Mouse (Mus musculus): ENCODE data around the gene Gpr173. TPM values are rescaled to one million over a fixed set of nuclear protein-coding genes. Genes with fewer than 3 reads are reported as not detected.

The Gpr173 gene
- total and polyA plus RNA-seq, 3 experiments: not detected

DNA sequence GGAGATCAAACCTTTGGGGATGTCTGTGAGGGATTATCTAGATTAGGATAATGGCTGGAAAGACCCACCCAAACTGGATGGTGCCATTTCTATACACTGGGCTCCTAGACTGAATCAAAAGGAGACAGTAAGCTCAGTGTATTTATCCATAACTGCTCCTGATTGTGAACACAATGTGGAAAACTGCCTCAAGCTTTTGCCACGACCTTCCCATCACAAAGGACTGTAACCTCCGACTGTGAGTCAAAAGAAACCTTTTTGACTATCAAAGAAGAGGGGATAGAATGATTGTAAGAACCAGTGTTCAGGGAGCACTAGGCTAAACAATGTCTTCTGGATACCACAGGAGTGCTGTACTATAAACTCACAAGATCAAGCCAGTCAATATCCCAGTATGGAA lies 62.3 kb downstream of the Gpr173 start:
- in situ Hi-C loops (cut with MboI; ENCODE audit: low pct_ligation_motif_present, low pct_unique_long_range_greater_than_20kb, low sequenced_read_pairs) (no loop called here), dilution Hi-C loops (cut with MboI; ENCODE audit: extremely low pct_ligation_motif_present, extremely low pct_unique_long_range_greater_than_20kb, low sequenced_read_pairs) (no loop called here)
- H3K27me3 ChIP-seq (replicated peaks): no peaks in the 10 kb centered on the region
- no peaks in the 10 kb centered on the region for H3K79me2 ChIP-seq (replicated peaks; ENCODE audit: control insufficient read depth, extremely low read depth, insufficient read depth, poor library complexity, severe bottlenecking)
- peaks cover 2 to 15% of the 10 kb centered on the region in 2 experiments for H3K36me3 ChIP-seq (replicated peaks in 1 of 2; ENCODE audit: control insufficient read depth in 1 of 2, insufficient read depth in 1 of 2, low read length in 1 of 2)
- no peak for DNase-seq (ENCODE audit: extremely low read depth)
- TF ChIP-seq CHD2 (IDR thresholded peaks at IDR 0.05; ENCODE audit: low read length) (no peak), CHD1 (IDR thresholded peaks at IDR 0.05; ENCODE audit: low read depth, low read length) (no peak), NRF1 (IDR thresholded peaks at IDR 0.05; ENCODE audit: low read depth, low read length) (no peak), ZC3H11A (IDR thresholded peaks at IDR 0.05; ENCODE audit: low read depth, low read length) (no peak), KAT2A (IDR thresholded peaks at IDR 0.05; ENCODE audit: insufficient replicate concordance, low read length) (no peak), GABPA (IDR thresholded peaks at IDR 0.05; ENCODE audit: insufficient replicate concordance, low read depth, low read length) (no peak), POLR2AphosphoS2 (IDR thresholded peaks at IDR 0.05; ENCODE audit: low read depth, low read length) (no peak), ZKSCAN1 (IDR thresholded peaks at IDR 0.05; ENCODE audit: borderline replicate concordance, low read depth, low read length) (no peak), MXI1 (IDR thresholded peaks at IDR 0.05; ENCODE audit: low read depth, low read length) (no peak), IRF4 (IDR thresholded peaks at IDR 0.05; ENCODE audit: low read depth, low read length) (no peak), MAFK (IDR thresholded peaks at IDR 0.05; ENCODE audit: insufficient replicate concordance, low read length) (no peak), ZNF384 (IDR thresholded peaks at IDR 0.05; ENCODE audit: low read depth, low read length) (no peak), RAD21 (IDR thresholded peaks at IDR 0.05; ENCODE audit: low read depth, low read length) (no peak), PAX5 (IDR thresholded peaks at IDR 0.05; ENCODE audit: low read length) (no peak), RCOR1 (conservative IDR thresholded peaks at IDR 0.05; ENCODE audit: low read depth, low read length) (no peak), E2F4 (IDR thresholded peaks at IDR 0.05; ENCODE audit: insufficient replicate concordance, low read depth, low read length) (no peak), HCFC1 (IDR thresholded peaks at IDR 0.05; ENCODE audit: low read depth, low read length) (no peak), JUND (conservative IDR thresholded peaks at IDR 0.05; ENCODE audit: low read depth, low read length) (no peak)
- H3K4me2 ChIP-seq (ENCODE audit: insufficient read depth, low read depth, poor library complexity, severe bottlenecking): no peak overlapping the region
- no peaks in the 10 kb centered on the region for H3K4me1 ChIP-seq (ENCODE audit: control insufficient read depth in 1 of 2, insufficient read depth in 2 of 2)
- no peak overlapping the region for H3K9ac ChIP-seq (ENCODE audit: insufficient read depth, low read depth)
- H3K27ac ChIP-seq (ENCODE audit: insufficient read depth, low read depth): no peak overlapping the region
- no peak overlapping the region for H3K4me3 ChIP-seq (replicated peaks in 1 of 3; ENCODE audit: low read depth in 2 of 3, low read length in 2 of 3, poor library complexity in 1 of 3)
- no peaks in the 10 kb centered on the region for H3K9me3 ChIP-seq (replicated peaks; ENCODE audit: low read length)

Other genes with a start within 250 kb of the Gpr173 start
- 1.2 and 1.8 TPM in 2 replicates for gene Iqsec2, start 224.4 kb downstream of the Gpr173 start, total RNA-seq (2012; rRNA removed)
- 0.39 and 0.71 TPM in 2 replicates for gene Iqsec2, start 224.4 kb downstream of the Gpr173 start, total RNA-seq (2014; rRNA removed)
- 3.3 and 4.2 TPM in 2 replicates for gene Iqsec2, start 224.4 kb downstream of the Gpr173 start, polyA plus RNA-seq (2012; ENCODE audit: insufficient read length, low read depth)
- 52.3 and 59.3 TPM in 2 replicates for gene Kdm5c, start 135.7 kb downstream of the Gpr173 start, total RNA-seq (2012; rRNA removed)
- 21.6 and 22.5 TPM in 2 replicates for gene Kdm5c, start 135.7 kb downstream of the Gpr173 start, total RNA-seq (2014; rRNA removed)
- gene Kdm5c, start 135.7 kb downstream of the Gpr173 start, polyA plus RNA-seq (2012; ENCODE audit: insufficient read length, low read depth): 45.2 and 48.7 TPM in 2 replicates
- 3.1 and 3.5 TPM in 2 replicates for gene Kantr, start 41.2 kb downstream of the Gpr173 start, total RNA-seq (2012; rRNA removed)
- gene Kantr, start 41.2 kb downstream of the Gpr173 start, total RNA-seq (2014; rRNA removed): 0.64 and 0.86 TPM in 2 replicates
- gene Kantr, start 41.2 kb downstream of the Gpr173 start, polyA plus RNA-seq (2012; ENCODE audit: insufficient read length, low read depth): 2.7 and 3.4 TPM in 2 replicates
- gene Tspyl2, start 26.3 kb downstream of the Gpr173 start, total RNA-seq (2012; rRNA removed): 16.5 and 17.0 TPM in 2 replicates
- gene Tspyl2, start 26.3 kb downstream of the Gpr173 start, total RNA-seq (2014; rRNA removed): 18.0 and 21.0 TPM in 2 replicates
- gene Tspyl2, start 26.3 kb downstream of the Gpr173 start, polyA plus RNA-seq (2012; ENCODE audit: insufficient read length, low read depth): 35.3 and 37.1 TPM in 2 replicates
- not detected in 2 replicates for gene Cldn34a, start 194.6 kb upstream of the Gpr173 start, total RNA-seq (2012; rRNA removed)
- not detected in 2 replicates for gene Cldn34a, start 194.6 kb upstream of the Gpr173 start, total RNA-seq (2014; rRNA removed)
- not detected in 2 replicates for gene Cldn34a, start 194.6 kb upstream of the Gpr173 start, polyA plus RNA-seq (2012; ENCODE audit: insufficient read length, low read depth)

Data from CH12.LX (cell line).